Mouse (Mus musculus) cerebellum, postnatal 4 days (tissue): Measurements from ENCODE around the gene Smarcd2.

Experiments used
- DNase-seq, 2 experiments: peaks; one replicate each; pipeline ENCODE4 v3.0.0; 2022; ENCODE audit warnings: low spot score in 2 of 2, mixed read lengths in 1 of 2

Gene Smarcd2

GRCm38 (mm10) chr11:106272644-106273310 lies at the start of gene Smarcd2:
Gene Smarcd2 (minus strand): TSS chr11:106272972.
- DNase-seq = peak; percentile 94 to 98

GRCm38 (mm10) chr11:106318406-106319366 lies 45.9 kb upstream of the Smarcd2 start:
- DNase-seq = no peak

DNA sequence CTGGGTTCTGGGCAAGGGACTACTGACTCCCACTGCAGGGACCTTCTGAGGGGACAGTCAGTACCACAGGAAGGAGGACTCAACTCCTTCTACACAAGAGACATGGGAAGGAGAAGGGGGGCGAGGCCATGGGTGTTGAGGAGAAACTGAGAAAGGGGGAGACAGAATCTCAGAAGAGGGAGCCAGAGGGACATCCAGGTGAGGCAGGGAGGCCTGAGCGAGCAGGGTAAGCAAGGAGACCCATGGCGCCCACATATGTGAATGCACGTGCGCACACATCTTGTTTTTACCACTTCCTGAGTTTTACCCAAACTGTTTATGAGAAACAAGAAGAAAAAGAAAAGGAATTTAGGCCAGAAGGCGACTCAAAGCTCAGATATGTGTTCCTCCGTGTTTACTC lies 45.0 kb upstream of the Smarcd2 start:
- DNase-seq = no peak

GRCm38 (mm10) chr11:106316416-106316815 lies 43.6 kb upstream of the Smarcd2 start:
- no peak for DNase-seq

DNA sequence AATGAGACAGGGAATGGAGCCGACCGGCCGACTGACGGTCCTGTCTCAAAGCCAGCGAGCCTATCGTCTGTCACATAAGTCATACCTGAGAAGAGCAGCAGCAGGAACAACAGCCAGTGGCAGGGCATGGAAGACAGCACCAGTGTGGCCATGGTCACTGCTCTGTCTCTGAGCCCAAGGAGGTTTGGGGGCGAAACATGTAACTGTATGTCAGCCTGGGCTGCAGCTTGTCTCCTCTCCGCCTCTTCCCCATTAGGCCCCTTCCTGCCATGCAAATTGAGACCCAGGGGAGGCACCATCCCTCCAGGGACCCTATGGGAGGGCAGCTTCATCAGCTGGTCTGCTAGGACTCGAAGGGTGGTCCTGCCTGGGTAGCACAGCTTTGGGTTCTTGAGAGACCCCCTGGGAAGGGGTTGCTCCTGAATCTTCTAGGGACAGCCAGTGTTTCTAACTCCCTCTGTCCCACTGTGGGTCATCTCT lies 41.6 kb upstream of the Smarcd2 start, which contains the start of gene Cd79b:
TSS of gene Cd79b (minus strand) at position 430 of the 480 bp plus-strand sequence.
- DNase-seq = no peak

- no peak for DNase-seq
Observed at GRCm38 (mm10) chr11:106313533-106313932, 40.8 kb upstream of the Smarcd2 start.

DNA sequence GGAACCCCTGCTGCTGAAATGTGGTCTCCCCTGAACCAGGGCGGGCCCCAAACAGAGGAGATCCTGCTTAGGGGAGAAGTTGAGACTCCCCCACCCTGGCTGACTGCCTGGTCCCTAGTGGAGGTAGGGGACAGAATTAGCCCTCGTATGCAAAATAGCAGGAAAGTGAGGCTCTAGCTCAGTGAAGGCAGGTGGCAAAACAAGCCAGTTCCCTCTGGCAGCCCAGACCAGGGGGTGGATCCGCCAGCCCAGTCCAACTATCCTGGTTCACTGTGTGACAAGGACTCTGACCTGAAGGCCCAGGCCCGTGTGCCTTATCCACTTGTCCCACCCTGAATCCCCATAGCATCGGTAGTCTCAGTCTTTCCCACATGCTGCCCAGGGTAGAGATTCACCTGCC lies 37.4 kb upstream of the Smarcd2 start:
- DNase-seq = no peak

- DNase-seq = no peak
Observed at GRCm38 (mm10) chr11:106308162-106308561, 35.4 kb upstream of the Smarcd2 start.

DNA sequence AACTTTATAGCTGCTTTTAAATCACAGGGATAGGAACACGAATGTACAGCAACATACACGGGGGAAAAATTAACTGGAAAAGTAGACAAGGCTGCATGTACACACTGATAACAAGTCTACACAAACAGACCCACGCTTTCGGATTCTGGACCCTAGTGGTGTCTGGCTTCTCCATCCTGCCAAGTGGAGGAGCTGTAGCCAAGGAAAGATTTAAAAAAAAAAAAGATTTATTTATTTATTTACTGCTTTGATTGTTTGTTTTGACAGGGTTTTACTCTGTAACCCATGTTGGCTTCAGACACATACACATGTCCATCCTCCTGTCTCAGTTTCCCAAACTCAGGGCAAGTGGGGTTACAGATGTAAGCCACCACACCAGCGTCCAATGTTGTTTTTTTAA lies 34.7 kb upstream of the Smarcd2 start:
- DNase-seq = no peak

DNA sequence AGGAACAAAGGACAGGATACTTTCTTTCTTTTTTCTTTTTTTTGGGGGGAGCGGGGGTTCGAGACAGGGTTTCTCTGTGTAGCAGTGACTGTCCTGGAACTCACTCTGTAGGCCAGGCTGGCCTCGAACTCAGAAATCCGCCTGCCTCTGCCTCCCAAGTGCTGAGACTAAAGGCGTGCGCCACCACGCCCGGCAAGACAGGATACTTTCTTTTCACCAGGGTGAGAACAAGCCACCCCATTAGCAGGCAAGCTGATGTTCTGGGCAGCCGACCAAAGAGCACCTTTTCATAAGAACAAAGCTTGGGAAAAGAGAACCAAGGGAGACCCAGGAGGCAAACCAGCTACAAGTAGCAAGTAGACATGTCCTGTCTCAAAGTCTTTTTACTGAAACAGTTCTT lies 34.0 kb upstream of the Smarcd2 start:
- DNase-seq = no peak

GRCm38 (mm10) chr11:106306065-106306385 lies 33.3 kb upstream of the Smarcd2 start:
- DNase-seq = no peak

- no peak for DNase-seq
Observed at GRCm38 (mm10) chr11:106305348-106306064, 32.7 kb upstream of the Smarcd2 start.

DNA sequence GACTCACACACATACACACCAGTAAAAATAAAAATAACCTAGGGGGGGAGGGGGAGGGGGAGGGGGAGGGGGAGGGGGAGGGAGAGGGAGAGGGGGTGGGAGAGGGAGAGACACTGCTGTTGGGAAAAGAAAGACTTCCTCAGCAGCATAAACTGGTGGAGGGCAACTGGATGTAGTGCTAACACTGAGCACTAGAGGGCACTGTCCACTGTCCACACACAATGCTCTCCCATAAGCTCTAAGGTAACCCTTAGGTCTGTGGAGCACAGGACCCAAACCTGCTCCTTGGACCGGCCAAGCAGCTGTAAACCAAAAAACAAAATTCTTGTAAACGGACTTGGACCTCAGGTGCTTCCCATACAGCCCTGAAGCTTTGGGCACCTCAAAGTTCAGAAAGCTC lies 29.9 kb upstream of the Smarcd2 start:
- peak in 1 of 2 experiments; percentile 56 for DNase-seq

- DNase-seq = no peak
Observed at GRCm38 (mm10) chr11:106301765-106302164, 29.0 kb upstream of the Smarcd2 start, which contains the start of gene Gh. Gene Gh (minus strand): TSS chr11:106301865.

DNA sequence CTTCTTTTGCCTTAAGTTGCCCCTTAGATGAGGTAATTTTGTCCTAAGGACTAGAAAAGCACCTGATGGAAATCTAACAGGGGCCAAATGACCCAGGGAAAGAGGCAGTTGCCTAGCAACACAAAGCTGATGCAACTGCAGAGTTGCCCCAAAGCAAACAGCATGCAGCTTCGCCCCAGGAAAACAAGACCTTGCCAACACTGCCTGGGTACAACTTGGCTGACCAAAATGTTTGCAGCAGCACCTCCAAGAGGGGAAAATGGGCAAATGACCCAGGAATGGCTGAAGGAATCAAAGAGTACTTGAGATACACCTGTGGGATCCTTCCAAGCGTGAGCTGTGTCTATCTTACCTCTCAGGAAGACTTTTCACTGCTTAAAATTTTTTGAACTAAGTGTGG lies 19.1 kb upstream of the Smarcd2 start:
- DNase-seq = peak in 1 of 2 experiments; percentile 45

GRCm38 (mm10) chr11:106290376-106290775 lies 17.6 kb upstream of the Smarcd2 start:
- DNase-seq = no peak

GRCm38 (mm10) chr11:106289369-106289768 lies 16.6 kb upstream of the Smarcd2 start:
- peak; percentile 60 to 85 for DNase-seq

DNA sequence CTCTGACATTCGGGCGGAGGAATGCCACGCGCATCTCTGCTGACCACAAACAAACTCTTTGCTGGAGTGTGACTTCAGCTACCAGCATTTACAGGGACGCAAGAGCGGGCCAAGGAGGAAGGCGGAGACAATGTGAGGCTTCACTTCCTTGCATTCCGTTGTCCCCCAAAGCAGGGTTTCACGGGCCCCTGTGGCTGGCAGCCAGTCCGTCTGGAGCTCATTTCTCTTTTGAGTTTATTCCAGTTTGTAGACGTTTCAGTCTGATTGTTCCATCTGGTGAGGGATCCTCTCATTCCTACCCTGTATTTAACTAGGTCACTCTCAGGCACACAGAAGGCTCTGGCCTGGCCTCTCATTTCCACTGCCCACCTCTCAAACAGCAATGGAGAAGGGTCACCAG lies 14.2 kb upstream of the Smarcd2 start:
- DNase-seq = no peak

DNA sequence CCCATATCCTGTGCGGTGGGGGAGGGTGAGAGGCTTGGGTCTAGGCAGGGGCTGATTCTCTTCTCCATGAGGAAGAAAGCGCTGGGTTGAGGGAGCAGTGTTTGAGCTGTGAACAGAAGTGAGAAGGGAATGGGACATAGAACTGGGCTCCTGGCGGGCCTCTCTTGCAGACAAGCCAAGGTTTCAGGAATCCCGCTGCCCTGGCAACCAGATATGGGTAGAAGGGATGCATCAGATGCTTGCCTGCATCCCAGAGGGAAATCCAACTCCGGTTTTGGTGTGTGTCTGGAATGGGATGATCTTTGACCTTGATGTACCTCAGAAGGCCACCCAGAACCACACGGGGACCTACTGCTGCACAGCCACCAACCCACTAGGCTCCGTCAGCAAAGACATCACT lies 13.4 kb upstream of the Smarcd2 start:
- no peak for DNase-seq

GRCm38 (mm10) chr11:106284126-106284525 lies 11.4 kb upstream of the Smarcd2 start:
- no peak for DNase-seq

GRCm38 (mm10) chr11:106283371-106283770 lies 10.6 kb upstream of the Smarcd2 start:
- DNase-seq = no peak

DNA sequence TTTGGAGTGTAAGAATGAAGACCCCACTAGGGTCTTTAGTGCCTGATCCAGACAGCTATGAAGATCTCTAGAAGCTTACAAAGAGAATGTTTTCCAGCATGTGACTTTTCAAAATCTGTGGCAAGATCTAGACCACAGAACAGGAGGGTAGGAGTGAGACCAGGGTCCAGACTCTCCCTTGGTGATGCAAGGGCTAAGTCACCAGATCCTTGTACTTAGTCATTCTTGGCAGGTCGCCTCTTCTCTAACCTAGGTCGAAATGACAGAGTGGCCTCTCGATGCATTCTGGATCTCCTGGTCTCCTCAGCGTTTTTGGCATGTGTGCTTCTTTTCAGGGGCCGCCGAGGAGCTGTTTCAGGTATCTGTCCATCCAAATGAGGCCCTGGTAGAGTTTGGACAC lies 9.7 kb upstream of the Smarcd2 start:
- no peak for DNase-seq
